Mouse (Mus musculus): ENCODE results near the gene Ptgs2. TPM values are rescaled to one million over a fixed set of nuclear protein-coding genes. Genes with fewer than 3 reads are reported as not detected.
A peak's percentile ranks its signal among the peaks of the same experiment; 100 is the strongest.

Gene Ptgs2
- polyA plus RNA-seq, 1 experiment from 2014 or later: 0.35 TPM

DNA sequence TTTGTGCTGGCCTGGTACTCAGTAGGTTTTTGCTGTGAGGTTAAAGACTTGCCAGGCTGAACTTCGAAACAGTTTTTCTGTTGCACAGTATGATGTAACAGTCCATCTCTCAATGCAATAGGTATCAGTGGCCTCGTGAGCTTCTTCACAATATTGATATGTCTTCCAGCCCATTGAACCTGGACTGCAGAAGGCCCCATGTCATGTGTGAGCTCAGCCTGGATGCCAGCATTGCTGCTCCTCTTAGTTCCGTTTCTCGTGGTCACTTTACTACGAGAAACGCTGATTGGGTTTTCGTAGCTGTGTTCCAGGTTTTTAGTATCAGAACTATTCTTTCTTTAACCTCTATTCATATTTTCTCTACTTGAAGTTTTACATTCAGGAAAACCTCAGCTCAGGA lies 6.9 kb downstream of the Ptgs2 start:
- Histone ChIP-seq H3K4me1 (no peaks in the 10 kb centered on the region), H3K9ac (no peak overlapping the region), H3K27me3 (no peaks in the 10 kb centered on the region), H3K27ac (replicated peaks) (no peak overlapping the region), H3K4me3 (replicated peaks) (no peak overlapping the region), H3K36me3 (no peaks in the 10 kb centered on the region), H3K9me3 (replicated peaks) (no peaks in the 10 kb centered on the region), H3K4me2 (replicated peaks) (no peak overlapping the region)
- ATAC-seq (ENCODE audit: insufficient number of reproducible peaks, low FRiP score, low TSS enrichment, low read depth): no peak
- 82% methylated on average over 7 of the region's 7 CpGs for WGBS

DNA sequence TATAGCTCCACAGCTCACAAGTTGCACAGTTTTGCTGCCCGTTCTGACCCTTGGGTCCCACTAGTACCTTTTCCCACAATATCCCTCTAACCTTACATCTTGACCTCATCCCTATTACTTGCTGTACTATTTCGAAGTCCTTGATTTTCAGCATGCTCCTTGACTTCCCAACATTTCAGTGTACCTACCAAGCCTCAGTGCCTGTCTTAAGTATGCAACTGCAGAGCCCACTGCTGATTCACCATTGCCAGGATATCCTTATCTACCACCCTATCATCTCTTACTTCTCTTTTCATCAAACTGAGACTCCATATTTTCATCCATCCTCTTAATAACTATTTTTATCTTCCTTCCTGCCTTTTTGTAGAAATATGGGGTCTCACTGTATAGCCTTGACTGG lies 9.8 kb downstream of the Ptgs2 start:
- Histone ChIP-seq H3K4me2 (replicated peaks) (no peak overlapping the region), H3K36me3 (no peaks in the 10 kb centered on the region), H3K27ac (replicated peaks) (no peak overlapping the region), H3K4me1 (no peaks in the 10 kb centered on the region), H3K27me3 (no peaks in the 10 kb centered on the region), H3K9ac (no peak overlapping the region), H3K4me3 (replicated peaks) (no peak overlapping the region), H3K9me3 (replicated peaks) (no peaks in the 10 kb centered on the region)
- no peak for ATAC-seq (ENCODE audit: insufficient number of reproducible peaks, low FRiP score, low TSS enrichment, low read depth)
- 87% methylated on average over 2 of the region's 2 CpGs for WGBS

DNA sequence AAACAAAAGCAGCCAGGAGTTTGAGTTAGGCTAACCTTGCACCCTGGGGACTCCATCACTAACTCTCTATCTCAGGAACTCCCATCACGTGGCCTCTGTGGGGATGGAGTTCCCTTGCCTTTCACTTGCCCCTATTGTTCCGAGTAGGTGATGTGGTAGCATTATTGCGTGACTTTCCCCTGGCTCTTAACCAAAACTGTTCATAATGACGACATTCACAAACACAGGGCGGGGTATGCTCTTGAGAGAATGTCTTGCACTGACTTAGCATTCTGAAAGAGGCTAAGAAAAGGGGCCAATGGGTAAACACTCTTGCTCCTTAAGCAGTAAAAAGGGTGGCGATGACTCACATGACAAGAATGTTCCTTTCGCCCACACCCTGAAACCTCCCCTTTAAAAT lies 15.5 kb downstream of the Ptgs2 start:
- no peak overlapping the region for H3K4me3 ChIP-seq (replicated peaks)
- WGBS: 50% methylated on average over 7 of the region's 7 CpGs
- ATAC-seq (ENCODE audit: insufficient number of reproducible peaks, low FRiP score, low TSS enrichment, low read depth): peak; percentile 47; the same call in 1 of the 2 replicates
- H3K36me3 ChIP-seq: no peaks in the 10 kb centered on the region
- no peak overlapping the region for H3K4me2 ChIP-seq (replicated peaks)
- H3K9ac ChIP-seq: no peak overlapping the region
- H3K27me3 ChIP-seq: no peaks in the 10 kb centered on the region
- H3K27ac ChIP-seq (replicated peaks): no peak overlapping the region
- H3K9me3 ChIP-seq (replicated peaks): no peaks in the 10 kb centered on the region
- H3K4me1 ChIP-seq: no peaks in the 10 kb centered on the region

DNA sequence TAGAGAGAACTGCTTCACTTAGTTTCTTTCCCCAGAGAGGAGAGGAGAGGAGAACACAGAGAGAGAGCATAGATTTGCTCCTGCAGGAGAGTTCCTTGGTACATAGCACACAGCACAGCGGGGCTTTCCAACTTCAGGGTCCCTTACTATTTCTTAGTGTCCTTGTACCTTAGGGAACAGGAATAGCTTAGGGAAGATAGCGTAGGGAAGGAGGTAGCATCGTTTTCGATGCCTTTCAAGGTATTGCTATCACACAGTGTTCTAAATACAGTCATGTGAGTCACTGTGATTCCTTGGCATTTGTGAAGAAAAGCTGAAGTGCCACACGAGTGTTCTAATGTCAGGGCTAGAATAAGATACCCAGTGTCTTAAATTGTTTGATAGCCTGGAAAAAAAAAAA lies 18.5 kb downstream of the Ptgs2 start:
- Histone ChIP-seq H3K9me3 (replicated peaks) (no peaks in the 10 kb centered on the region), H3K27me3 (no peaks in the 10 kb centered on the region), H3K9ac (no peak overlapping the region), H3K4me1 (no peaks in the 10 kb centered on the region), H3K4me3 (replicated peaks) (no peak overlapping the region), H3K4me2 (replicated peaks) (no peak overlapping the region), H3K36me3 (no peaks in the 10 kb centered on the region), H3K27ac (replicated peaks) (no peak overlapping the region)
- WGBS: 79% methylated on average over 5 of the region's 5 CpGs
- ATAC-seq (ENCODE audit: insufficient number of reproducible peaks, low FRiP score, low TSS enrichment, low read depth): no peak

DNA sequence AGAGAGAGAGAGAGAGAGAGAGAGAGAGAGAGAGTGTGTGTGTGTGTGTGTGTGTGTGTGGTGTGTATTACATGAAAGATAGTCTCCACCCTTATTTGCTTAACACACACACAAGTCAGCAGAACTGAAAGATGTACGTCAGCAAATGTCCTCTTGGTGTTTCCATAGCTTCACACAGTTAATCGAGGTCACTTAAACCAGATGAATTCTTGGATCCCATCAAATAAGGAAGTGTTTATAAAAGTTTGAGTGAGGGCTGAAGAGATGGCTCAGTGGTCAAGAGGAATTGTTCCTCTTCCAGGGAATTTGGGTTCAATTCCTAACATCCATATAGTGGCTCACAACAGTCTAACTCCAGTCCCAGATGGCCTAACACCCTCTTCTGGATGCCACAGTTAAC lies 25.7 kb downstream of the Ptgs2 start:
- no peaks in the 10 kb centered on the region for H3K4me1 ChIP-seq
- H3K9ac ChIP-seq: no peak overlapping the region
- ATAC-seq (ENCODE audit: insufficient number of reproducible peaks, low FRiP score, low TSS enrichment, low read depth): no peak
- 81% methylated on average over 2 of the region's 2 CpGs for WGBS
- H3K4me3 ChIP-seq (replicated peaks): no peak overlapping the region
- no peaks in the 10 kb centered on the region for H3K9me3 ChIP-seq (replicated peaks)
- H3K27me3 ChIP-seq: no peaks in the 10 kb centered on the region
- H3K27ac ChIP-seq (replicated peaks): no peak overlapping the region
- H3K36me3 ChIP-seq: no peaks in the 10 kb centered on the region
- no peak overlapping the region for H3K4me2 ChIP-seq (replicated peaks)

DNA sequence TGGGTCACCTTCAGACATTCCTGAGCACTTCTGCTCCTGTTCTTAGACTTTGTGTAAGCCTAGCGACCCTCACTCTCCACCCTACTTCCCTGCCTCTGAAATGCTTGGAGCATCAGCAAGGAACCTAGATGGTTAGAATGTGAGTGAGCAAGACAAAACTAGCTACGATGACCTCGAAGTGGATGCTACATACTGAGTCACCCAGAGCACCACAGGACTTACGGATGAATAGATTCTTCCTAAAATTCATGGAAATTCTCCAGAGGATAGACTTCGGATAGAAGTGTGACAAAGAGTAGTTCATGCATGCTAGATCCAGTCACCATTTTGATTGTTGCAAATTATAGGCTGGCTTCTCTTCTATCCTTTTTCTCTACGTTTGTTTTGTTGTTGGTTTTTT lies 30.2 kb downstream of the Ptgs2 start:
- Histone ChIP-seq H3K4me2 (replicated peaks) (no peak overlapping the region), H3K4me3 (replicated peaks) (no peak overlapping the region), H3K36me3 (no peaks in the 10 kb centered on the region), H3K4me1 (no peaks in the 10 kb centered on the region), H3K27ac (replicated peaks) (0 out of 2 replicates have a peak overlapping the region, but pooled peaks have one; percentile 22), H3K9me3 (replicated peaks) (no peaks in the 10 kb centered on the region), H3K9ac (no peak overlapping the region), H3K27me3 (no peaks in the 10 kb centered on the region)
- no peak for ATAC-seq (ENCODE audit: insufficient number of reproducible peaks, low FRiP score, low TSS enrichment, low read depth)
- 75% methylated on average over 6 of the region's 6 CpGs for WGBS

DNA sequence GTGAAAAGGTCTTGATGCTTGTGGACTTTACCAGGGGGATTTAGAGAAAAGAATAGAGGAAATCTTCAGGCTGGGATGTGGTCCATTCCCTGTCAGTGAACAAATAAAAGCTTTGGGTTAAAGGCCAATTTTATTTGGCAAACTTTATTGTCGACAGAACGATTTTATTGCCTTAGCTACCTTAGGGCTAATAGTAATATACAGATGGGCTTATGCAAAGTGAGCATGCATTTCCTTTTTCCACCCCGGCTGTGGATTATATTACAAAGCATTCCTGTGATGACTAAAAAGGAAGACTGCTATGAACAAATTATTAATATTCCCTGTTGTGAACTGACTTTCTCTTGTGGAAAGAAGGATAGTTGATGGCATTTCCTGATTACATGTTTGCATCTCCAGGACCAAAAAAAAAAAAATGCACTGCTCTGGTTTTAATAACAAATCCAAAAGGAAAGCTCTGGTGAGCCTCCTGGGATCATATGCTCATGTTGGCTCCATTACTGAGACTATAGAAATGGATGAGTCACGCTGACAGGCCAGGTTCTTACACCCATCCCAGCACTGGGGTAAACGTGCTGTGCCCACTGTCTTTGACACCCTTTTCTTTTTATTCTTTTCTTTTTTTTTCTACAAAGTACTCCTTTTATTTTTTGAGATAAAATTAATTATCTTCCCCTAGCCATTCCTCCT lies 30.9 kb downstream of the Ptgs2 start:
- no peak overlapping the region for H3K4me2 ChIP-seq (replicated peaks)
- no peaks in the 10 kb centered on the region for H3K36me3 ChIP-seq
- WGBS: 35% methylated on average over 5 of the region's 5 CpGs
- no peak overlapping the region for H3K4me3 ChIP-seq (replicated peaks)
- no peaks in the 10 kb centered on the region for H3K4me1 ChIP-seq
- H3K27me3 ChIP-seq: no peaks in the 10 kb centered on the region
- H3K9me3 ChIP-seq (replicated peaks): no peaks in the 10 kb centered on the region
- no peak for ATAC-seq (ENCODE audit: insufficient number of reproducible peaks, low FRiP score, low TSS enrichment, low read depth)
- no peak overlapping the region for H3K9ac ChIP-seq
- 0 out of 2 replicates have a peak overlapping the region, but pooled peaks have one; percentile 22 for H3K27ac ChIP-seq (replicated peaks)

DNA sequence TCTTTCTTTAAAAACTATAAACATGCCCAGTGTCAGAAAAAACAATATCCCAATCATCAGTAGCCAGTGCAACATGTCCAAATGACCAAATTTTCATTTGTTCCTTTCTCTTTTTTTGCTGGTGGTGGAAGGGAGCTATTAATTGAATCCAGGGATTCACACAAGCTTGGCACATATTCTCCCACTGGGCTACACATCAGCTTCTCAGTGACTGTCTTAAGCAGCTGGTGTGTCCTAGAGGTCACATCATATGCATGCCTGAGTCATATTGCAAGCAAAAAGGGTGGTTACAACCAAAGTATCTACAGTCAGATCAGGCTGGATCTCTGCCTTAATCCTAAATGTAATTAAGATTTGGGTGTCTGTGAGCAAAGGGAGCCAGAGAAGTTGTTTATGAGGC lies 35.5 kb downstream of the Ptgs2 start:
- Histone ChIP-seq H3K36me3 (no peaks in the 10 kb centered on the region), H3K4me3 (replicated peaks) (no peak overlapping the region), H3K4me2 (replicated peaks) (no peak overlapping the region), H3K9me3 (replicated peaks) (no peaks in the 10 kb centered on the region), H3K4me1 (no peaks in the 10 kb centered on the region), H3K27me3 (no peaks in the 10 kb centered on the region), H3K27ac (replicated peaks) (no peak overlapping the region), H3K9ac (no peak overlapping the region)
- no peak for ATAC-seq (ENCODE audit: insufficient number of reproducible peaks, low FRiP score, low TSS enrichment, low read depth)

DNA sequence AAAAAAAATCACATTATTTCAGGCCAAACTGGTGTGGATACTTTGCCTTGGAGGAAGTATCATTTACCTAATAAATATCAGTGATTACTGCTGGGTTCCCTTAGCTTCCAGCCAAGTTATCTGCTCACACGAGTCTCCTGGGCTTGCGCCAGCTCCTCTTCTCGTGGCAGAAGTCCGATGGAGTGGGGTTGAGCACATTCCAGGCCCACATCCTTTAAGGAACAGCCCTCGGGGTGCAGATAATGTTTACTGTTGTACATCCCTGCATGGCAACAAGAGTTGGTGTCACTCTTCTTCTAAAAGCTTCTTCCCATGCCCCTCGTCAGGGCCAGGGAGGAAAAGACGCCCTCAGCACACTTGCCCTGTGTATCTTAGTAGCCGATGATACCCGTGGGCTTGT lies 39.9 kb downstream of the Ptgs2 start:
- ATAC-seq (ENCODE audit: insufficient number of reproducible peaks, low FRiP score, low TSS enrichment, low read depth): no peak
- Histone ChIP-seq H3K9ac (no peak overlapping the region), H3K27me3 (no peaks in the 10 kb centered on the region), H3K4me2 (replicated peaks) (no peak overlapping the region), H3K9me3 (replicated peaks) (no peaks in the 10 kb centered on the region), H3K36me3 (no peaks in the 10 kb centered on the region), H3K4me1 (no peaks in the 10 kb centered on the region), H3K27ac (replicated peaks) (no peak overlapping the region), H3K4me3 (replicated peaks) (no peak overlapping the region)
- 63% methylated on average over 9 of the region's 9 CpGs for WGBS

DNA sequence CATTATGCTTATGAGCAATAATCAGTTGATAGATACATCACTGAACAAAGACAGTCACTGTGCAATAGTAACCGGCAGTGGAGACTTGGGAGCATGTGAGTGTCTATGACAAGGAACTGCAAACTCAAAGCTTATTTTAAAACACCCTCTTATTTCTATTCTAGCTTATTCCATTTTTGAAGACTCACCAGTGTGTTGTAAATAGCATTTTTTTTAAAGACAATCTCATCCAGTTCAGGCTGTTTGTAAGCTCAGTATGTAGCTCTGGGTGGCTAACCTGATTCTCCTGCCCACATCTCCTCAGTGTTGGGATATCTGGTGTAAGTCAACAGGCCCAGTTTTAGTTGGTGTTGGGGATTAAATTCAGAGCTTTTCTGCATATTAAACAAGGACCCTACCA lies 42.1 kb downstream of the Ptgs2 start:
- no peaks in the 10 kb centered on the region for H3K9me3 ChIP-seq (replicated peaks)
- no peaks in the 10 kb centered on the region for H3K27me3 ChIP-seq
- 81% methylated on average over 1 of the region's 1 CpGs for WGBS
- H3K4me2 ChIP-seq (replicated peaks): no peak overlapping the region
- H3K4me3 ChIP-seq (replicated peaks): no peak overlapping the region
- H3K27ac ChIP-seq (replicated peaks): no peak overlapping the region
- H3K9ac ChIP-seq: no peak overlapping the region
- no peak for ATAC-seq (ENCODE audit: insufficient number of reproducible peaks, low FRiP score, low TSS enrichment, low read depth)
- no peaks in the 10 kb centered on the region for H3K36me3 ChIP-seq
- no peaks in the 10 kb centered on the region for H3K4me1 ChIP-seq

DNA sequence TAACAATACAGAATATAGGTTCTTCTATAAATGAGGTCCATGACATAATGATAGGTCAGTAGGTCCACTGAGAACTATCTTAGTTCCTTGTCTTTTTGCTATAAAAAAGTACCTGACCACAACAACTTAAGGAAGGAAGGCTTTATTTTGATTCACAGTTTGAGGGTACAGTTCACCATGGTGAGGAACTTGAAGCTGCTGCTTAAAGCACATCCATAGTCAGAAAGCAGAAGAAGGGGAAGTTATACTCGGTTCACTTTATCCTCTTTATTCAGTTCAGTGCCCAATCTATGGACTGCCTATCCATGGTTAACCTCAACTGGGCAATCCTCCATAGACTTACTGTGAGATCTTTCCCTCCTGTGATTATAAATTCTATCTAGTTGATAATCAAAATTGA lies 43.7 kb downstream of the Ptgs2 start:
- ATAC-seq (ENCODE audit: insufficient number of reproducible peaks, low FRiP score, low TSS enrichment, low read depth): no peak
- no peaks in the 10 kb centered on the region for H3K27me3 ChIP-seq
- WGBS: 66% methylated on average over 1 of the region's 1 CpGs
- no peak overlapping the region for H3K27ac ChIP-seq (replicated peaks)
- no peaks in the 10 kb centered on the region for H3K4me1 ChIP-seq
- H3K36me3 ChIP-seq: no peaks in the 10 kb centered on the region
- no peak overlapping the region for H3K4me2 ChIP-seq (replicated peaks)
- H3K4me3 ChIP-seq (replicated peaks): no peak overlapping the region
- H3K9ac ChIP-seq: no peak overlapping the region
- no peaks in the 10 kb centered on the region for H3K9me3 ChIP-seq (replicated peaks)

DNA sequence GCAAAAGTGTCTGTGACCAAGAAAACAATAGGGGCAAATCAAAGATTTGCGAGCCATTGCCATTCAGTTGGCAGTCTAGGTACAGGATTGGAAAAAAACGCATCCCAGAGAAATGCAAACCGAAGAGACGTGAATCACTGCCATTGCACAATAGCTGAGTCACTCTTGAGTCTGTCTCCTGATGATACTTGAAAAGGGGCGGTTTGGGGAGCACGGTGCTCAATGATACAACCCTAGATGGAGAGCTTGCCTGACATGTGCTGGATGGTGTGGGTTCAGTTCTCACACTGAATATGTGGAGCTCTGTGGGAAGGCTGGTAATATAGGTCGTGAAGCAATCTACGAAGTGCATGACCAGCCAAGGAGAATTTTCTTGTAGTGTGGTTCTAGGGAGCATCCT lies 45.2 kb downstream of the Ptgs2 start:
- no peak for ATAC-seq (ENCODE audit: insufficient number of reproducible peaks, low FRiP score, low TSS enrichment, low read depth)
- H3K9me3 ChIP-seq (replicated peaks): no peaks in the 10 kb centered on the region
- H3K4me3 ChIP-seq (replicated peaks): no peak overlapping the region
- WGBS: 85% methylated on average over 8 of the region's 8 CpGs
- no peaks in the 10 kb centered on the region for H3K4me1 ChIP-seq
- no peak overlapping the region for H3K9ac ChIP-seq
- no peak overlapping the region for H3K4me2 ChIP-seq (replicated peaks)
- no peaks in the 10 kb centered on the region for H3K36me3 ChIP-seq
- no peaks in the 10 kb centered on the region for H3K27me3 ChIP-seq
- H3K27ac ChIP-seq (replicated peaks): no peak overlapping the region
